Mouse (Mus musculus) liver, adult 2 months (tissue): Measurements from ENCODE around the gene Iqck. TPM values are rescaled to one million over a fixed set of nuclear protein-coding genes. Genes with fewer than 3 reads are reported as not detected.

Experiments used
- DNase-seq: peaks from one replicate; pipeline ENCODE4 v3.0.0-alpha.2; 2011; ENCODE audit warnings: low read depth, low spot score; ENCODE audit errors: extremely low read depth
- H3K27ac ChIP-seq: fragments of 200-500 bp; replicated peaks from 2 replicates; pipeline ENCODE4 v1.5.1; 2012; ENCODE audit warnings: low read depth, mild to moderate bottlenecking, control low read depth, inconsistent platforms, low read length; ENCODE audit not compliant: insufficient read depth
- H3K27me3 ChIP-seq: fragments of 200-500 bp; 2 replicates; pipeline ENCODE4 v1.6.1; 2012; ENCODE audit warnings: mild to moderate bottlenecking, moderate library complexity, low read length, inconsistent platforms; ENCODE audit not compliant: control insufficient read depth, insufficient read depth
- H3K36me3 ChIP-seq: fragments of 200-500 bp; 2 replicates; pipeline ENCODE4 v1.6.1; 2012; ENCODE audit warnings: low read length, inconsistent platforms; ENCODE audit not compliant: control insufficient read depth, insufficient read depth
- H3K4me1 ChIP-seq: fragments of 200-500 bp; 2 replicates; pipeline ENCODE4 v1.6.1; 2011; ENCODE audit warnings: low read length; ENCODE audit not compliant: control insufficient read depth, insufficient read depth
- H3K4me3 ChIP-seq: fragments of 200-500 bp; 2 replicates; pipeline ENCODE4 v1.5.1; 2011; ENCODE audit warnings: low read depth, mild to moderate bottlenecking, control low read depth, low read length, moderate library complexity; ENCODE audit not compliant: insufficient read depth
- H3K79me2 ChIP-seq: fragments of 200-500 bp; 2 replicates; pipeline ENCODE4 v1.6.1; 2012; ENCODE audit warnings: inconsistent platforms, mild to moderate bottlenecking, low read length, moderate library complexity; ENCODE audit not compliant: control insufficient read depth, insufficient read depth
- H3K9ac ChIP-seq: fragments of 200-500 bp; 2 replicates; pipeline ENCODE4 v1.6.1; 2012; ENCODE audit warnings: low read depth, mild to moderate bottlenecking, control low read depth, inconsistent platforms, low read length
- CTCF ChIP-seq: fragments of 200-500 bp; IDR thresholded peaks from 2 replicates; pipeline ENCODE4 v1.5.1; 2011; ENCODE audit warnings: low read depth, low read length, control low read depth
- POLR2A ChIP-seq: fragments of 200-500 bp; IDR thresholded peaks from 2 replicates; pipeline ENCODE4 v1.6.1; 2011; ENCODE audit warnings: low read length, control low read depth; ENCODE audit not compliant: insufficient read depth; ENCODE audit errors: extremely low read depth
- WGBS: fragments of 180-500 bp; shearing (Covaris S2); methylation state at CpG from one replicate; pipeline ENCODE4 v1.1.7; 2018; 5-methylcytosine and 5-hydroxymethylcytosine counted together
- polyA plus RNA-seq: library from polyadenylated mRNA; depleted of rRNA; stranded (reverse); fragments of >200 nt; gene quantifications from 2 replicates; pipeline ENCODE4 v1.2.3, GENCODE M21; 2012; rRNA removed
- total RNA-seq: library from RNA; depleted of rRNA; stranded (reverse); fragments of >200 nt; gene quantifications from 2 replicates; pipeline ENCODE4 v1.2.3, GENCODE M21; 2014; rRNA removed

The Iqck gene
- total and polyA plus RNA-seq, 2 experiments, result 0.07 to 0.09 TPM

- no peak for TF ChIP-seq POLR2A
- peak; percentile 80 for TF ChIP-seq CTCF
- no peaks in the 10 kb centered on the region for H3K4me1 ChIP-seq
- H3K79me2 ChIP-seq, result no peaks in the 10 kb centered on the region
- no peaks in the 10 kb centered on the region for H3K36me3 ChIP-seq
- H3K9ac ChIP-seq, result no peak overlapping the region
- WGBS, result 11% methylated on average over 4 of the region's 4 CpGs
- no peak overlapping the region for H3K27ac ChIP-seq
- peak; percentile 60 for DNase-seq
- H3K27me3 ChIP-seq, result no peaks in the 10 kb centered on the region
- no peak overlapping the region for H3K4me3 ChIP-seq
Measured at GRCm38 (mm10) chr7:119019537-119019936, 164.0 kb downstream of the Iqck start.

Other genes starting within 250 kb of the Iqck start
- 64.2 and 67.2 TPM in 2 replicates for gene Gde1, start 150.0 kb upstream of the Iqck start, total RNA-seq
- gene Gde1, start 150.0 kb upstream of the Iqck start, polyA plus RNA-seq, result 59.9 and 64.5 TPM in 2 replicates
- gene Ccp110, start 143.2 kb upstream of the Iqck start, total RNA-seq, result 3.0 and 3.8 TPM in 2 replicates
- 0.85 and 1.3 TPM in 2 replicates for gene Ccp110, start 143.2 kb upstream of the Iqck start, polyA plus RNA-seq
- gene Vps35l, start 115.5 kb upstream of the Iqck start, total RNA-seq, result 22.3 and 28.3 TPM in 2 replicates
- gene Vps35l, start 115.5 kb upstream of the Iqck start, polyA plus RNA-seq, result 15.0 and 16.3 TPM in 2 replicates
- 9.4 and 10.4 TPM in 2 replicates for gene Knop1, start 502 bp downstream of the Iqck start, total RNA-seq
- 6.0 and 6.5 TPM in 2 replicates for gene Knop1, start 502 bp downstream of the Iqck start, polyA plus RNA-seq
- gene Gprc5b, start 139.5 kb downstream of the Iqck start, total RNA-seq, result 0.27 and 0.37 TPM in 2 replicates
- gene Gprc5b, start 139.5 kb downstream of the Iqck start, polyA plus RNA-seq, result 0.17 and 0.22 TPM in 2 replicates